Mouse (Mus musculus): ENCODE data around the gene Tac2. TPM values are rescaled to one million over a fixed set of nuclear protein-coding genes. Genes with fewer than 3 reads are reported as not detected.

The Tac2 gene
- total RNA-seq (2021), result not detected
- long read RNA-seq, experiment 1, result 0 reads
- long read RNA-seq, experiment 2, result 0 reads

GRCm38 (mm10) chr10:127724178-127724577, at the start of gene Tac2:
Tac2 (plus strand) TSS chr10:127724478.
- intact Hi-C loops (cut with DNase I), result no loop called here
- Histone ChIP-seq H3K27ac (no peak within 1 kb of the TSS), H3K4me3 (no peak within 1 kb of the TSS)
- no peak for DNase-seq
- no peak for TF ChIP-seq CTCF (IDR thresholded peaks at IDR 0.05)

GRCm38 (mm10) chr10:127674794-127675522, 49.3 kb upstream of the Tac2 start:
- peak overlapping the region; percentile 83 for H3K27ac ChIP-seq
- peak; percentile 85 for DNase-seq
- peak overlapping the region; percentile 62 for H3K4me3 ChIP-seq
- TF ChIP-seq CTCF (IDR thresholded peaks at IDR 0.05), result no peak; the same call in 1 of the 2 replicates
- intact Hi-C loops (cut with DNase I), result loop anchor here (1.0 to 10.0 kb wide), 2 partner anchors 34 to 600 kb away; partner anchors contain the start of genes Agap2 and Tspan31

- TF ChIP-seq CTCF (IDR thresholded peaks at IDR 0.05), result no peak
- H3K27ac ChIP-seq, result peak overlapping the region; percentile 83
- no peak for DNase-seq
- peak overlapping the region; percentile 82 for H3K4me3 ChIP-seq
- intact Hi-C loops (cut with DNase I), result loop anchor here (1.0 to 10.0 kb wide), 2 partner anchors 35 to 601 kb away; partner anchors contain the start of genes Agap2 and Tspan31
Measured at GRCm38 (mm10) chr10:127675859-127676398, 48.3 kb upstream of the Tac2 start.

- TF ChIP-seq CTCF (IDR thresholded peaks at IDR 0.05), result no peak
- intact Hi-C loops (cut with DNase I), result loop anchor here (10.0 kb wide), 1 partner anchor 602 kb away; the partner anchor contains the start of genes Agap2 and Tspan31
- H3K27ac ChIP-seq, result peak overlapping the region; percentile 83
- peak; percentile 96 for DNase-seq
- H3K4me3 ChIP-seq, result peak overlapping the region; percentile 82
Measured at GRCm38 (mm10) chr10:127676691-127677548, 47.4 kb upstream of the Tac2 start.

- peak overlapping the region; percentile 80 for H3K27ac ChIP-seq
- intact Hi-C loops (cut with DNase I), result loop anchor here (10.0 kb wide), 1 partner anchor 603 kb away; the partner anchor contains the start of genes Agap2 and Tspan31
- peak overlapping the region; percentile 82 for H3K4me3 ChIP-seq
Measured at GRCm38 (mm10) chr10:127677591-127678336, 46.5 kb upstream of the Tac2 start.

GRCm38 (mm10) chr10:127679208-127679607, 45.1 kb upstream of the Tac2 start:
- H3K4me3 ChIP-seq, result no peak overlapping the region
- intact Hi-C loops (cut with DNase I), result loop anchor here (10.0 kb wide), 1 partner anchor 604 kb away; the partner anchor contains the start of genes Agap2 and Tspan31
- TF ChIP-seq CTCF (IDR thresholded peaks at IDR 0.05), result no peak
- no peak for DNase-seq
- no peak overlapping the region for H3K27ac ChIP-seq

More at GRCm38 (mm10) chr10:127677591-127678336, 46.5 kb upstream of the Tac2 start:
- peak; percentile 70 for TF ChIP-seq CTCF (IDR thresholded peaks at IDR 0.05)
- peak; percentile 54 for DNase-seq

- Histone ChIP-seq H3K27ac (no peak overlapping the region), H3K4me3 (no peak overlapping the region)
- intact Hi-C loops (cut with DNase I), result loop anchor here (10.0 kb wide), 1 partner anchor 605 kb away; the partner anchor contains the start of genes Agap2 and Tspan31
- no peak for DNase-seq
- TF ChIP-seq CTCF (IDR thresholded peaks at IDR 0.05), result no peak
Measured at GRCm38 (mm10) chr10:127679881-127680280, 44.4 kb upstream of the Tac2 start.

GRCm38 (mm10) chr10:127682886-127683285, 41.4 kb upstream of the Tac2 start:
- DNase-seq, result no peak
- no peak overlapping the region for H3K27ac ChIP-seq
- no peak overlapping the region for H3K4me3 ChIP-seq
- no peak for TF ChIP-seq CTCF (IDR thresholded peaks at IDR 0.05)
- intact Hi-C loops (cut with DNase I), result no loop called here

- intact Hi-C loops (cut with DNase I), result no loop called here
Measured at GRCm38 (mm10) chr10:127691053-127691452, 33.2 kb upstream of the Tac2 start.

GRCm38 (mm10) chr10:127694636-127695035, 29.6 kb upstream of the Tac2 start:
- intact Hi-C loops (cut with DNase I), result loop anchor here (2.0 kb wide), 1 partner anchor 242 kb away; no protein-coding TSS in a partner anchor
- no peak for DNase-seq
- peak; percentile 78 for TF ChIP-seq CTCF (IDR thresholded peaks at IDR 0.05)
- H3K27ac ChIP-seq, result no peak overlapping the region
- no peak overlapping the region for H3K4me3 ChIP-seq

More at GRCm38 (mm10) chr10:127691053-127691452, 33.2 kb upstream of the Tac2 start:
- TF ChIP-seq CTCF (IDR thresholded peaks at IDR 0.05), result no peak
- no peak overlapping the region for H3K4me3 ChIP-seq
- no peak for DNase-seq
- no peak overlapping the region for H3K27ac ChIP-seq

- DNase-seq, result no peak
- no peak overlapping the region for H3K4me3 ChIP-seq
- no peak overlapping the region for H3K27ac ChIP-seq
- intact Hi-C loops (cut with DNase I), result loop anchor here (2.0 kb wide), 1 partner anchor 241 kb away; no protein-coding TSS in a partner anchor
- no peak for TF ChIP-seq CTCF (IDR thresholded peaks at IDR 0.05)
Measured at GRCm38 (mm10) chr10:127695775-127696174, 28.5 kb upstream of the Tac2 start.
